Mouse (Mus musculus) ES-Bruce4 (cell line): ENCODE measurements around the gene Gm10271. TPM values are rescaled to one million over a fixed set of nuclear protein-coding genes. Genes with fewer than 3 reads are reported as not detected.

ENCODE experiments used
- H3K27ac ChIP-seq: 2 replicates; pipeline ENCODE4 v1.5.1; 2012; ENCODE audit warnings: low read length, inconsistent platforms; ENCODE audit not compliant: insufficient read depth
- H3K27me3 ChIP-seq: 2 replicates; pipeline ENCODE4 v1.6.1; 2012; ENCODE audit warnings: mild to moderate bottlenecking, low read length, inconsistent platforms; ENCODE audit not compliant: control insufficient read depth, poor library complexity, insufficient read depth, severe bottlenecking
- H3K36me3 ChIP-seq: 2 replicates; pipeline ENCODE4 v1.6.1; 2012; ENCODE audit warnings: inconsistent platforms, mild to moderate bottlenecking, low read length, moderate library complexity; ENCODE audit not compliant: control insufficient read depth, poor library complexity, insufficient read depth, severe bottlenecking
- H3K4me1 ChIP-seq: one replicate; pipeline ENCODE4 v1.8.1; 2011; ENCODE audit warnings: low read length; ENCODE audit not compliant: control insufficient read depth, insufficient read depth
- H3K4me3 ChIP-seq: 2 replicates; pipeline ENCODE4 v1.5.1; 2011; ENCODE audit warnings: low read depth, mild to moderate bottlenecking, low read length
- H3K9ac ChIP-seq: 2 replicates; pipeline ENCODE4 v1.6.1; 2012; ENCODE audit warnings: low read depth, mild to moderate bottlenecking, inconsistent platforms; ENCODE audit not compliant: poor library complexity, severe bottlenecking
- H3K9me3 ChIP-seq: replicated peaks from 2 replicates; pipeline ENCODE4 v1.6.1; 2012; ENCODE audit warnings: mild to moderate bottlenecking, low read length, inconsistent platforms; ENCODE audit not compliant: control insufficient read depth, poor library complexity, insufficient read depth, severe bottlenecking
- CTCF ChIP-seq: IDR thresholded peaks from one replicate; pipeline ENCODE4 v1.8.1; 2011; ENCODE audit warnings: low read depth, low read length
- EP300 ChIP-seq: IDR thresholded peaks from 2 replicates; pipeline ENCODE4 v1.6.1; 2011; ENCODE audit warnings: low read depth, low read length; ENCODE audit not compliant: insufficient read depth
- POLR2A ChIP-seq: IDR thresholded peaks from one replicate; pipeline ENCODE4 v1.8.1; 2011; ENCODE audit warnings: low read length; ENCODE audit not compliant: insufficient read depth
- polyA plus RNA-seq: library from polyadenylated mRNA; stranded (reverse); fragments of >200 nt; gene quantifications from 2 replicates; pipeline ENCODE4 v1.2.4, GENCODE M21; 2011; ENCODE audit warnings: low read depth; ENCODE audit not compliant: missing spikeins, insufficient read depth, insufficient read length

Gene Gm10271
- polyA plus RNA-seq, 1 experiment = not detected

- Histone ChIP-seq H3K27ac (no peak overlapping the region), H3K4me1 (peaks cover 2% of the 10 kb centered on the region), H3K36me3 (no peaks in the 10 kb centered on the region), H3K9me3 (no peaks in the 10 kb centered on the region; the same call in 1 of the 2 replicates), H3K9ac (no peak overlapping the region), H3K4me3 (no peak overlapping the region), H3K27me3 (no peaks in the 10 kb centered on the region; the same call in 1 of the 2 replicates)
- TF ChIP-seq EP300 = no peak
- TF ChIP-seq CTCF = no peak
- no peak for TF ChIP-seq POLR2A
Measured at GRCm38 (mm10) chr10:116966065-116966464, 6.3 kb downstream of the Gm10271 start.

- Histone ChIP-seq H3K4me1 (peaks cover 2% of the 10 kb centered on the region), H3K36me3 (no peaks in the 10 kb centered on the region), H3K9ac (no peak overlapping the region), H3K27ac (no peak overlapping the region), H3K27me3 (no peaks in the 10 kb centered on the region; the same call in 1 of the 2 replicates), H3K9me3 (no peaks in the 10 kb centered on the region; the same call in 1 of the 2 replicates), H3K4me3 (no peak overlapping the region)
- no peak for TF ChIP-seq POLR2A
Measured at GRCm38 (mm10) chr10:116965297-116965696, 7.1 kb downstream of the Gm10271 start.

- TF ChIP-seq POLR2A (no peak), EP300 (no peak), CTCF (no peak)
- H3K4me1 ChIP-seq = peaks cover 2% of the 10 kb centered on the region
- no peaks in the 10 kb centered on the region; the same call in 1 of the 2 replicates for H3K27me3 ChIP-seq
- H3K27ac ChIP-seq = no peak overlapping the region
- H3K4me3 ChIP-seq = no peak overlapping the region
- no peaks in the 10 kb centered on the region; the same call in 1 of the 2 replicates for H3K9me3 ChIP-seq
- no peak overlapping the region for H3K9ac ChIP-seq
- no peaks in the 10 kb centered on the region for H3K36me3 ChIP-seq
Measured at GRCm38 (mm10) chr10:116964571-116964970, 7.8 kb downstream of the Gm10271 start.

GRCm38 (mm10) chr10:116964084-116964483 is 8.3 kb downstream of the Gm10271 start:
- Histone ChIP-seq H3K27ac (no peak overlapping the region), H3K4me3 (no peak overlapping the region)

GRCm38 (mm10) chr10:116962803-116963202 is 9.6 kb downstream of the Gm10271 start:
- no peak overlapping the region for H3K27ac ChIP-seq
- no peak overlapping the region for H3K9ac ChIP-seq
- peaks cover 2% of the 10 kb centered on the region for H3K4me1 ChIP-seq
- no peaks in the 10 kb centered on the region for H3K36me3 ChIP-seq
- H3K27me3 ChIP-seq = no peaks in the 10 kb centered on the region; the same call in 1 of the 2 replicates
- no peaks in the 10 kb centered on the region for H3K9me3 ChIP-seq
- no peak overlapping the region for H3K4me3 ChIP-seq
- TF ChIP-seq EP300 = no peak
- peak; percentile 41 for TF ChIP-seq CTCF
- TF ChIP-seq POLR2A = no peak

More at GRCm38 (mm10) chr10:116964084-116964483, 8.3 kb downstream of the Gm10271 start:
- peaks cover 2% of the 10 kb centered on the region for H3K4me1 ChIP-seq
- TF ChIP-seq EP300 = no peak
- TF ChIP-seq CTCF = no peak
- no peak for TF ChIP-seq POLR2A
- no peaks in the 10 kb centered on the region for H3K36me3 ChIP-seq
- no peak overlapping the region for H3K9ac ChIP-seq
- no peaks in the 10 kb centered on the region; the same call in 1 of the 2 replicates for H3K27me3 ChIP-seq
- H3K9me3 ChIP-seq = no peaks in the 10 kb centered on the region; the same call in 1 of the 2 replicates

- no peak for TF ChIP-seq CTCF
- TF ChIP-seq EP300 = no peak
- no peak for TF ChIP-seq POLR2A
- no peaks in the 10 kb centered on the region; the same call in 1 of the 2 replicates for H3K27me3 ChIP-seq
- no peaks in the 10 kb centered on the region for H3K9me3 ChIP-seq
- no peaks in the 10 kb centered on the region for H3K36me3 ChIP-seq
- H3K4me3 ChIP-seq = no peak overlapping the region
- H3K9ac ChIP-seq = no peak overlapping the region
- H3K4me1 ChIP-seq = peaks cover 2% of the 10 kb centered on the region
- H3K27ac ChIP-seq = no peak overlapping the region
Measured at GRCm38 (mm10) chr10:116962152-116962551, 10.3 kb downstream of the Gm10271 start.
